Mouse (Mus musculus) intestine, embryonic 14.5 days (tissue): Measurements from ENCODE around the gene Tmem108. TPM values are rescaled to one million over a fixed set of nuclear protein-coding genes. Genes with fewer than 3 reads are reported as not detected.
A peak's percentile ranks its signal among the peaks of the same experiment; 100 is the strongest.

ENCODE experiments used
- ATAC-seq: fragments of 200-750 bp; cut with Nextera tagmentation; replicated peaks from 2 replicates; pipeline ENCODE4 v1.8.0; 2017; ENCODE audit warnings: low read depth, moderate number of reproducible peaks, moderate TSS enrichment, moderate library complexity; ENCODE audit not compliant: low FRiP score, low TSS enrichment
- DNase-seq: peaks from one replicate; pipeline ENCODE4 v3.0.0-alpha.2; 2018; ENCODE audit warnings: low spot score
- H3K27ac ChIP-seq: fragments of 300-500 bp; sonication (generic); 2 replicates; pipeline ENCODE4 v1.5.1; 2014; ENCODE audit warnings: low read depth, mild to moderate bottlenecking, control low read depth
- H3K27me3 ChIP-seq: fragments of 300-500 bp; sonication (generic); replicated peaks from 2 replicates; pipeline ENCODE4 v1.6.1; 2014; ENCODE audit warnings: low read length, control low read depth; ENCODE audit not compliant: control insufficient read depth, insufficient read depth
- H3K36me3 ChIP-seq: fragments of 300-500 bp; sonication (generic); 2 replicates; pipeline ENCODE4 v1.6.1; 2014; ENCODE audit warnings: low read length, control low read depth; ENCODE audit not compliant: control insufficient read depth, insufficient read depth
- H3K4me1 ChIP-seq: fragments of 300-500 bp; sonication (generic); replicated peaks from 2 replicates; pipeline ENCODE4 v1.6.1; 2014; ENCODE audit warnings: low read length, control low read depth, mixed read lengths; ENCODE audit not compliant: control insufficient read depth, insufficient read depth
- H3K4me2 ChIP-seq: fragments of 300-500 bp; sonication (generic); 2 replicates; pipeline ENCODE4 v1.6.1; 2014; ENCODE audit warnings: low read length
- H3K4me3 ChIP-seq: fragments of 300-500 bp; sonication (generic); 2 replicates; pipeline ENCODE4 v1.5.1; 2014; ENCODE audit warnings: low read depth, low read length, control low read depth, mixed read lengths
- H3K9ac ChIP-seq: fragments of 300-500 bp; sonication (generic); 2 replicates; pipeline ENCODE4 v1.6.1; 2014; ENCODE audit warnings: mild to moderate bottlenecking, low read length
- H3K9me3 ChIP-seq: fragments of 300-500 bp; sonication (generic); 2 replicates; pipeline ENCODE4 v1.6.1; 2016; ENCODE audit warnings: low read length, control low read depth; ENCODE audit not compliant: control insufficient read depth
- WGBS: fragments of 180-500 bp; shearing (Covaris S2); extraction: QIAGEN DNeasy Blood & Tissue Kit; methylation state at CpG from one replicate; pipeline ENCODE4 v1.1.7; 2014; 5-methylcytosine and 5-hydroxymethylcytosine counted together
- polyA plus RNA-seq: library from polyadenylated mRNA; unstranded; fragments of >200 nt; fragmentation: Nextera tagmentation; extraction: Ambion mirVana; gene quantifications from 2 replicates; pipeline ENCODE4 v1.2.1, GENCODE M21; 2014

Tmem108 gene
- polyA plus RNA-seq, 1 experiment from 2014 or later: 21.2 TPM

DNA sequence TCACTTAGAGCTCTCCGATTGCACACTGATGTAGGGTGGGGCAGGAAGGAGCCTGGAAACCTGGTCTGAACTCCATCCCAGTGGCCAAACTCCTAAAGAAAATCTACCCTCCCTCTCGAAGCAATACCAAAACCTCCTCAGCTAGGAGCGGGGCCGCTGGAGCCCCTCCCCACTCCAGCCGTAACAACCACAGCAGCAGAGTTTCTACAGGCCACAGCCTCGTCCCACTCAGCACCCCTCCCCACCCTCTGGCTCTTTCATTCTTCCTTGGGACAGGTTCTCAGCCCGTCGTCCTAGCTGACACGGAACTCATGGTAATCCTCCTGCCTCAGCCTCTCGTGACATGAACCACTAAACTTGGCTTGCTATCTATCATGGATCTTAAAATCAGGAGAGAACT is 72.6 kb downstream of the Tmem108 start:
- Histone ChIP-seq H3K9me3 (no peaks in the 10 kb centered on the region), H3K27ac (no peak overlapping the region), H3K36me3 (no peaks in the 10 kb centered on the region), H3K4me3 (no peak overlapping the region), H3K4me1 (no peaks in the 10 kb centered on the region), H3K4me2 (no peak overlapping the region), H3K27me3 (no peaks in the 10 kb centered on the region), H3K9ac (no peak overlapping the region)
- ATAC-seq: no peak
- no peak for DNase-seq
- WGBS: 80% methylated on average over 10 of the region's 10 CpGs

DNA sequence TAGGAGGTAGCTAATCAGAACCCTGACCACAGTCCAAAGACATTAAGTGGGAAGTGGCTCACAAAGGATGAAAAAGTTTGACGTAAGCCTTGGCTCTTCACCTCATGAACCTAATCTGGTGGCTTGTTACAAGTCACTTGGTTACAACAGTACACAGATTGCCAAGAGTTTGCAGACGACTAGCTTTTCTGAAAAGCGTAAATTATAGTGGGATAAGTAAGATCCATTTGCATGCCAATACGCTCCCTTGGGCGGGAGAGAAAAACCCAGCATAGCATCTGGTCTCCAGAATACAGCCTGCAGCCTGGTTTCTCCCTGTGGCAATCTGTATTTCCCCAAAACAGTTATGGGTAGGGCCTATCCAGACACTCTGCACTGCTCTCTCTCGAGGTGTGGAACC is 74.5 kb downstream of the Tmem108 start:
- DNase-seq: no peak
- Histone ChIP-seq H3K27me3 (no peaks in the 10 kb centered on the region), H3K27ac (no peak overlapping the region), H3K4me1 (no peaks in the 10 kb centered on the region), H3K9me3 (no peaks in the 10 kb centered on the region), H3K4me2 (no peak overlapping the region), H3K9ac (no peak overlapping the region), H3K36me3 (no peaks in the 10 kb centered on the region), H3K4me3 (no peak overlapping the region)
- ATAC-seq: no peak
- 61% methylated on average over 6 of the region's 6 CpGs for WGBS

DNA sequence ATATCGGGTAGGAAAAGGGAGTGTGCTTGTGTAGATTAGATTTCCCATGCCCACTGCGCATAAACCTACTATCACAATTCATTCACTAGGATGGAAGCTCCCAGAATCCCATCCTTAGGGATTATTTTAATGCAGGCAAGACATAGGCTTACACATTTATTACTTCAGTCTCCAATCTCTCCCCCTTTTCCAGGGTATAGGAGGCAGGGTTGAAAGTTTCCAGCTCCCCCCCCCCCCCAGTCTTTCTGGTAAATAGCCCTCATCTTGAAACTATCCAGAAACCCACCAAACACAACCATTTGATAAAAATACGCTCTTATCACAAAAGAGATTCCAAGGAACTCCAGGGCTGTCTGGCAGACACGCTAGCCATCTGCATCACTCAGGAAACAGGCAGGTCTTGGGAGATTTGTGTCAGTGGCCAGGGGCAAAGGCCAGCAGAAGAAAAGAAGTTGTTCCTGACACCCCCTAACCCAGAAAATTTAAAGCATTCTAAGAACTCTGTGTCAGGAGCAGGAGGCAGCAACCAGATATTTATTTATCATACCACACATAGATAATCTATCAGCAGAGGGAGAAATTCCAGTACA is 79.8 kb downstream of the Tmem108 start:
- 28% methylated on average over 4 of the region's 4 CpGs for WGBS

DNA sequence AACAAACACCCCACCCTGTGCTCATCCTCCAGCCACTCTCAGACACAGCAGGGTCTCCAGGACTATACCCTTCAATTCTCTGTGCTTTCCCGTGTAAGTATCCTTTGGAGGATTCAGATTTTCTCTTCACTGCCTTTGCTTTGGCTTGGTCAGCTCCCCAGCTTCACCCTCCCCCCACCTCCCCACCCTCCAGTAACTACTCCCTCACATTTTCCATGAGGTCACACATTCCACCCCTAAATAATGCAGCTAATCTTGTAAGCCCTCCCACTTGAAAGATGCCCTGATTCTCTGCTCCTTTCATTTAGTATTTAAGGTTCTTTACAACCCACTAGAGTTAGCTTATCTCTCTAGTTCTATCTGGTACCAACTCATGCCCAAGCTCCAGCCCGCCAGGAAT is 82.4 kb downstream of the Tmem108 start:
- Histone ChIP-seq H3K36me3 (no peaks in the 10 kb centered on the region), H3K4me1 (peaks cover 6% of the 10 kb centered on the region; the same call in 1 of the 2 replicates), H3K4me3 (no peak overlapping the region), H3K27me3 (no peaks in the 10 kb centered on the region), H3K27ac (0 out of 2 replicates have a peak overlapping the region, but pooled peaks have one; percentile 34), H3K4me2 (no peak overlapping the region), H3K9ac (no peak overlapping the region), H3K9me3 (no peaks in the 10 kb centered on the region)
- no peak for DNase-seq
- no peak for ATAC-seq
- WGBS: 32% methylated on average over 2 of the region's 2 CpGs

More for the DNA sequence above, 79.8 kb downstream of the Tmem108 start:
- H3K36me3 ChIP-seq: no peaks in the 10 kb centered on the region
- no peak overlapping the region for H3K9ac ChIP-seq
- no peak overlapping the region for H3K27ac ChIP-seq
- H3K4me3 ChIP-seq: no peak overlapping the region
- no peaks in the 10 kb centered on the region for H3K9me3 ChIP-seq
- ATAC-seq (no peak; the same call in 1 of the 2 replicates), DNase-seq (no peak)
- no peaks in the 10 kb centered on the region for H3K27me3 ChIP-seq
- no peak overlapping the region for H3K4me2 ChIP-seq
- peaks cover 6% of the 10 kb centered on the region; the same call in 1 of the 2 replicates for H3K4me1 ChIP-seq

DNA sequence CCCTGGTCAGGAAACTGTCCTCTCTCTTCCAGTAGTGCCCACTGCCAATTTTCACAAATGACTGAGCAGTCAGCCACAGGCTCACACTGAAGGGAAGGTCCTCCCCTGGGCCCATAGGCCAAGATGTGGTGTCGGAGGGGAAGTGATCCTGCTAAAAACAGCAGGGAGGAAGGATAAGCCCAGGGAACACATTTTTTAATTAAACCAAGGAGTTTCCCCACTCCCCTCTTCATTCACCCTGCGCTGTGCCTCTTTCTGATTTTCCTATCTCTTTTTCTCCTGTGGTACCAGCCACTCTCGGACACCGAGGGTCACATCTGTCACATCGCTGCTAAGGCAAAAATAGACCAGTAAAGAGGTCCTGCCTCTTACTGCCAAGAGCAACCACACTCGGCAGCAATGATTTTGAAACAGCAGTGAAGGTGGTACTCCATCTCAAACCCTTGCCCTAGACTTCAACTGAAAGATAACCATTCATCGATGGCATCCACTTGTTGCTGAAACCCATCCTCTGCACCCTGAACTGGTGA is 83.0 kb downstream of the Tmem108 start:
- 75% methylated on average over 7 of the region's 7 CpGs for WGBS

DNA sequence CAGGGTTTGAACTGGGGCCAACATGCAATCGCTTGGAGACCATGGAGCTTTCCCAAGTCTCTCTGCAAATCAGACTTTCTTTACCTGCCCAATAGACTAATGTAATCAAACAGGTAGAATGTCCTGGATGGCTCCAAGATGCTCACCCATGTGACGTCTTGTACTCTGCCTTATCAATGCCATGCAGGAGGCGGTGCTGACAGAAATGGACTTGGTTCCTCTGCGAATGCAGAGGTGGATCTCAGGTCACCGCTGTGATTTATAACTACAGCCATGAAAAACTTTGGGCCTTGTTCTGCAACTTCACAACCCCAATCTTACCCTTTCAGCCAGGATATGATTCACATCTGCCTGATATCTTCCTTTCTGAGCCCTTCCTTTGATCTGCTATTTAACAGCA is 83.8 kb downstream of the Tmem108 start:
- Histone ChIP-seq H3K4me3 (no peak overlapping the region), H3K36me3 (no peaks in the 10 kb centered on the region), H3K9me3 (no peaks in the 10 kb centered on the region), H3K4me1 (peaks cover 6% of the 10 kb centered on the region; the same call in 1 of the 2 replicates), H3K27me3 (no peaks in the 10 kb centered on the region), H3K4me2 (no peak overlapping the region), H3K27ac (no peak overlapping the region), H3K9ac (no peak overlapping the region)
- no peak for DNase-seq
- 71% methylated on average over 5 of the region's 5 CpGs for WGBS
- ATAC-seq: no peak

More for the DNA sequence above, 83.0 kb downstream of the Tmem108 start:
- no peaks in the 10 kb centered on the region for H3K9me3 ChIP-seq
- no peaks in the 10 kb centered on the region for H3K36me3 ChIP-seq
- peaks cover 6% of the 10 kb centered on the region; the same call in 1 of the 2 replicates for H3K4me1 ChIP-seq
- no peak overlapping the region for H3K9ac ChIP-seq
- H3K27me3 ChIP-seq: no peaks in the 10 kb centered on the region
- H3K4me3 ChIP-seq: no peak overlapping the region
- DNase-seq (no peak), ATAC-seq (no peak)
- no peak overlapping the region for H3K27ac ChIP-seq
- H3K4me2 ChIP-seq: no peak overlapping the region

DNA sequence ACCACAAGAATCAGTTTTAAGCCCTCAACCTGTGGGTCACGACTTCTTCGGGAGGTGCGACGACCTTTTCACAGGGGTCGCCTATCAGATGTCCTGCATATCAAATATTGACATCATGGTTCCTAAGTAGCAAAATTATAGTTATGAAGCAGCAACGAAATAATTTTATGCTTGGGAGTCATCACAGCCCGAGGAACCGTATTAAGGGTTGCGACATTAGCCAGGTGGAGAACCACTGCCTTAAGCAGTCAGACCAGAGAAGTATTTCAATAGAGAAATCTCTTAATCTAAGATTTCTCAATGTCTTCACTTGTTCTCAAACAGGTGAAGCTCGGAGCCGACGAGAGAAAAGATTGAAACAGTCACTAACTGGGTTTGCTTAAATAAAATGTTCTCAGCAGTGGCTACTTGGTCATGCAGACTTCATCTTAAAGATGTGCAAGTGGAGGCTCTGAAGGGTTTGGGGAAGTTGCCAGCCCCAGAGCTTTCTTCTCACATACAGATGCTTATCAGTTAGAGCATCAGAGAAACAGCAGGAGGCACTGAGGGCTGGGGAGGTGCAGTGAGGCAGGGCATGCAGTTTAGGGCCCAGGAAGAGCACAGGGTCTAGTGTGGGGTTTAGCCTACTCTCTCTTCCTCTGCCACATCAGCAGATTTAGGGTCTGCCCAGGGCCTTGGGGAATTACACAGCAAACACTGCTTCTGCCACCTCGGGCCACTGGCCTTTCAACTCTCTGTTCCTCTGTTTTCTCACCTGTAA is 85.7 kb downstream of the Tmem108 start:
- WGBS: 85% methylated on average over 13 of the region's 13 CpGs
- no peak overlapping the region for H3K4me2 ChIP-seq
- no peak for DNase-seq

DNA sequence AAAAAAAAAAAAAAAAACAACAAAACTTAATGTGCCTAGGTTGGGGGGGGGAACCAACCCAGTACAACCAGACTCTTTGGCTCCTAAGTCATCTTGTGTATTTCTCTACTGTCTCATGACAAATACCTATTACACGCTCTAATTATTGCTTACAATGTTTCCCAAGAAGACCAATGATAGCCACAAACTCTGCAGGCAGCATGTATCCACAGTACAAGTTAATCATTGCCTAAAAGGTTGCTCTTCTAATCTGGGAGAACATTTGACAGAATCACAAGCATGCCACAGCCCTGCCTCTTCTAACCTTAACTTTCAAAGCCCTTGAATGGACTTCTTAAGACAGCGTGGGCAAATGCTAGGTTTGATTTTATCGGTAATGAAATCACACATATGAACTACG is 88.8 kb downstream of the Tmem108 start:
- Histone ChIP-seq H3K27me3 (no peaks in the 10 kb centered on the region), H3K4me1 (no peaks in the 10 kb centered on the region), H3K36me3 (no peaks in the 10 kb centered on the region), H3K4me3 (no peak overlapping the region), H3K27ac (no peak overlapping the region), H3K9me3 (no peaks in the 10 kb centered on the region), H3K4me2 (no peak overlapping the region), H3K9ac (no peak overlapping the region)
- no peak for ATAC-seq
- WGBS: 80% methylated on average over 4 of the region's 4 CpGs
- DNase-seq: no peak

More for the DNA sequence above, 85.7 kb downstream of the Tmem108 start:
- no peaks in the 10 kb centered on the region for H3K36me3 ChIP-seq
- no peaks in the 10 kb centered on the region for H3K9me3 ChIP-seq
- H3K27me3 ChIP-seq: no peaks in the 10 kb centered on the region
- no peak overlapping the region for H3K4me3 ChIP-seq
- H3K9ac ChIP-seq: no peak overlapping the region
- ATAC-seq: no peak
- no peak overlapping the region for H3K27ac ChIP-seq
- peaks cover 6% of the 10 kb centered on the region; the same call in 1 of the 2 replicates for H3K4me1 ChIP-seq
